Mouse (Mus musculus) spleen, adult 2 months (tissue): ENCODE data around the gene Ift22. TPM values are rescaled to one million over a fixed set of nuclear protein-coding genes. Genes with fewer than 3 reads are reported as not detected.
A peak's percentile ranks its signal among the peaks of the same experiment; 100 is the strongest.

Experiments
- DNase-seq, 2 experiments: peaks; one replicate each; pipeline versions ENCODE4 v3.0.0 to v3.0.0-alpha.2; 2012 to 2021; ENCODE audit warnings: low spot score in 2 of 2, low read depth in 1 of 2
- H3K27ac ChIP-seq: fragments of 200-500 bp; 2 replicates; pipeline ENCODE4 v1.5.1; 2012; ENCODE audit warnings: low read length, inconsistent platforms; ENCODE audit not compliant: insufficient read depth
- H3K27me3 ChIP-seq: fragments of 200-500 bp; 2 replicates; pipeline ENCODE4 v1.6.1; 2012; ENCODE audit warnings: mild to moderate bottlenecking, moderate library complexity, low read length, inconsistent platforms; ENCODE audit not compliant: control insufficient read depth, insufficient read depth
- H3K36me3 ChIP-seq: fragments of 200-500 bp; 2 replicates; pipeline ENCODE4 v1.6.1; 2012; ENCODE audit warnings: mild to moderate bottlenecking, low read length, inconsistent platforms; ENCODE audit not compliant: control insufficient read depth, insufficient read depth
- H3K4me1 ChIP-seq: fragments of 200-500 bp; 2 replicates; pipeline ENCODE4 v1.6.1; 2011; ENCODE audit warnings: inconsistent platforms; ENCODE audit not compliant: control insufficient read depth, insufficient read depth, insufficient read length
- H3K4me3 ChIP-seq: fragments of 200-500 bp; 2 replicates; pipeline ENCODE4 v1.5.1; 2011; ENCODE audit warnings: mild to moderate bottlenecking, inconsistent platforms; ENCODE audit not compliant: insufficient read depth, insufficient read length; ENCODE audit errors: extremely low read depth
- CTCF ChIP-seq: fragments of 200-500 bp; IDR thresholded peaks from 2 replicates; pipeline ENCODE4 v1.5.1; 2011; ENCODE audit warnings: mild to moderate bottlenecking, inconsistent platforms; ENCODE audit not compliant: insufficient read depth, insufficient read length, insufficient replicate concordance; ENCODE audit errors: extremely low read depth
- POLR2A ChIP-seq: fragments of 200-500 bp; IDR thresholded peaks from 2 replicates; pipeline ENCODE4 v1.6.1; 2011; ENCODE audit warnings: low read depth, low read length, inconsistent platforms
- WGBS: fragments of 180-500 bp; shearing (Covaris S2); methylation state at CpG from one replicate; pipeline ENCODE4 v1.1.7; 2018; 5-methylcytosine and 5-hydroxymethylcytosine counted together
- polyA plus RNA-seq: library from polyadenylated mRNA; depleted of rRNA; stranded (reverse); fragments of >200 nt; gene quantifications from 2 replicates; pipeline ENCODE4 v1.2.3, GENCODE M21; 2012

Gene Ift22
- polyA plus RNA-seq, 1 experiment, result 6.3 TPM

- Histone ChIP-seq H3K4me1 (no peaks in the 10 kb centered on the region), H3K36me3 (no peaks in the 10 kb centered on the region), H3K27me3 (no peaks in the 10 kb centered on the region), H3K4me3 (no peak overlapping the region), H3K27ac (no peak overlapping the region)
- 92% methylated on average over 6 of the region's 6 CpGs for WGBS
- DNase-seq, result no peak
- TF ChIP-seq CTCF, result no peak
- no peak for TF ChIP-seq POLR2A
Observed at GRCm38 (mm10) chr5:136950521-136950920, 42.6 kb downstream of the Ift22 start.

- DNase-seq, result no peak
- no peak for TF ChIP-seq CTCF
- TF ChIP-seq POLR2A, result no peak
- H3K36me3 ChIP-seq, result no peaks in the 10 kb centered on the region
- no peak overlapping the region for H3K4me3 ChIP-seq
- H3K4me1 ChIP-seq, result no peaks in the 10 kb centered on the region
- H3K27me3 ChIP-seq, result no peaks in the 10 kb centered on the region
- H3K27ac ChIP-seq, result no peak overlapping the region
- 67% methylated on average over 4 of the region's 4 CpGs for WGBS
Observed at GRCm38 (mm10) chr5:136952153-136952552, 44.2 kb downstream of the Ift22 start.

- DNase-seq, result peak; percentile 11 to 75
- Histone ChIP-seq H3K27me3 (no peaks in the 10 kb centered on the region), H3K4me3 (peak within 1 kb of the TSS; percentile 64), H3K4me1 (no peaks in the 10 kb centered on the region), H3K36me3 (no peaks in the 10 kb centered on the region), H3K27ac (peak within 1 kb of the TSS; percentile 35; the same call in 1 of the 2 replicates)
- TF ChIP-seq CTCF, result no peak
- TF ChIP-seq POLR2A, result no peak
- WGBS, result under 1% methylated on average over 23 of the region's 23 CpGs
Observed at GRCm38 (mm10) chr5:136953015-136953414, 45.1 kb downstream of the Ift22 start, which contains the start of gene Fis1. TSS of gene Fis1 (plus strand) at chr5:136953275.

GRCm38 (mm10) chr5:136953440-136953951, 45.5 kb downstream of the Ift22 start:
- TF ChIP-seq CTCF (no peak), POLR2A (no peak)
- peak overlapping the region; percentile 35; the same call in 1 of the 2 replicates for H3K27ac ChIP-seq
- H3K27me3 ChIP-seq, result no peaks in the 10 kb centered on the region
- H3K36me3 ChIP-seq, result no peaks in the 10 kb centered on the region
- WGBS, result 9% methylated on average over 12 of the region's 12 CpGs
- DNase-seq, result no peak
- H3K4me3 ChIP-seq, result peak overlapping the region; percentile 64
- H3K4me1 ChIP-seq, result no peaks in the 10 kb centered on the region

GRCm38 (mm10) chr5:136955622-136956021, 47.7 kb downstream of the Ift22 start:
- no peaks in the 10 kb centered on the region for H3K36me3 ChIP-seq
- 85% methylated on average over 4 of the region's 4 CpGs for WGBS
- H3K4me3 ChIP-seq, result no peak overlapping the region
- no peak overlapping the region for H3K27ac ChIP-seq
- no peak for DNase-seq
- TF ChIP-seq POLR2A (no peak), CTCF (no peak)
- no peaks in the 10 kb centered on the region for H3K27me3 ChIP-seq
- no peaks in the 10 kb centered on the region for H3K4me1 ChIP-seq

GRCm38 (mm10) chr5:136957250-136957649, 49.3 kb downstream of the Ift22 start:
- Histone ChIP-seq H3K27me3 (no peaks in the 10 kb centered on the region), H3K36me3 (no peaks in the 10 kb centered on the region), H3K4me1 (no peaks in the 10 kb centered on the region; the same call in 1 of the 2 replicates), H3K4me3 (no peak overlapping the region), H3K27ac (no peak overlapping the region)
- DNase-seq, result no peak
- no peak for TF ChIP-seq POLR2A
- no peak for TF ChIP-seq CTCF
- WGBS, result 95% methylated on average over 1 of the region's 1 CpGs

- Histone ChIP-seq H3K36me3 (peaks cover 8% of the 10 kb centered on the region; the same call in 1 of the 2 replicates), H3K27me3 (no peaks in the 10 kb centered on the region), H3K4me3 (no peak overlapping the region), H3K27ac (no peak overlapping the region), H3K4me1 (peaks cover 3% of the 10 kb centered on the region; the same call in 1 of the 2 replicates)
- no peak for DNase-seq
- TF ChIP-seq CTCF, result no peak
- no peak for TF ChIP-seq POLR2A
- WGBS, result 83% methylated on average over 5 of the region's 5 CpGs
Observed at GRCm38 (mm10) chr5:136958991-136959605, 51.1 kb downstream of the Ift22 start.
